27 mouse cellular contexts compared by ENCODE assay signal in genomic region chr16:48280883-48281282, GRCm38 (mm10). TPM values are rescaled to one million over a fixed set of nuclear protein-coding genes. Genes with fewer than 3 reads are reported as not detected.
DNase-seq lines count a peak whose midpoint lies in the region; ATAC-seq and TF ChIP-seq lines count a peak whose summit lies in the region.
"Had no signal": no experiment of that assay in that cellular context is flagged by ENCODE, and none has a peak within 500 bp of the region (broad histone marks: within the 10 kb centered on the region; RNA-seq: fewer than 3 reads in every experiment).

No protein-coding gene starts in this region.

- H3K27me3 ChIP-seq in liver, embryonic 13.5 days, result no peaks in the 10 kb centered on the region
- no peaks in the 10 kb centered on the region for H3K27me3 ChIP-seq in liver, postnatal 0 days (ENCODE audit: insufficient read depth, low read length)
- H3K27me3 ChIP-seq: CH12.LX, Patski had no signal

- TF ChIP-seq CTCF in liver, postnatal 0 days (IDR thresholded peaks at IDR 0.05; ENCODE audit: low read depth), result no peak

- no peak overlapping the region for H3K9ac ChIP-seq in liver, embryonic 13.5 days
- no peak overlapping the region for H3K9ac ChIP-seq in liver, postnatal 0 days (replicated peaks)

- H3K36me3 ChIP-seq in liver, embryonic 13.5 days, result no peaks in the 10 kb centered on the region
- no peaks in the 10 kb centered on the region for H3K36me3 ChIP-seq in liver, postnatal 0 days (replicated peaks; ENCODE audit: insufficient read depth, low read length)
- H3K36me3 ChIP-seq: G1E had no signal

- H3K4me3 ChIP-seq in liver, embryonic 13.5 days (replicated peaks), result no peak overlapping the region
- no peak overlapping the region for H3K4me3 ChIP-seq in liver, postnatal 0 days (ENCODE audit: low read depth, low read length)

- 0 out of 2 replicates have a peak, but pooled peaks cover 3% of the 10 kb centered on the region for H3K4me1 ChIP-seq in liver, embryonic 13.5 days (replicated peaks)
- H3K4me1 ChIP-seq in liver, postnatal 0 days (ENCODE audit: insufficient read depth), result no peaks in the 10 kb centered on the region

- no peak overlapping the region for H3K4me2 ChIP-seq in liver, embryonic 13.5 days
- no peak overlapping the region for H3K4me2 ChIP-seq in liver, postnatal 0 days (ENCODE audit: low read depth, low read length)

- no peak for TF ChIP-seq EP300 in liver, postnatal 0 days (IDR thresholded peaks at IDR 0.05; ENCODE audit: low read depth)

- ATAC-seq in liver, embryonic 13.5 days (ENCODE audit: low read depth), result peak; percentile 26; the same call in 1 of the 2 replicates
- no peak for ATAC-seq in liver, postnatal 0 days
- ATAC-seq in common myeloid progenitor, adult 5-6 weeks (replicated peaks; ENCODE audit: low read depth, poor library complexity, severe bottlenecking), result 0 out of 2 replicates have a peak, but pooled peaks have one; percentile 39
- ATAC-seq in megakaryocyte progenitor cell, adult 5-6 weeks (replicated peaks; ENCODE audit: poor library complexity), result peak; percentile 69
- peak; percentile 93 for ATAC-seq in megakaryocyte-erythroid progenitor cell, adult 5-6 weeks (replicated peaks; ENCODE audit: low FRiP score, low TSS enrichment, poor library complexity, severe bottlenecking)
- no peak for ATAC-seq in activated CD4-positive, CD25-positive, alpha-beta regulatory T cell, adult 4 months
- ATAC-seq: CD4-positive, CD25-positive, alpha-beta regulatory T cell, adult 4 months; Patski had no signal

- no peak overlapping the region for H3K27ac ChIP-seq in liver, embryonic 13.5 days
- no peak overlapping the region for H3K27ac ChIP-seq in liver, postnatal 0 days (ENCODE audit: low read depth)

- 56% methylated on average over 4 of the region's 4 CpGs for WGBS in liver, embryonic 13.5 days (ENCODE audit: insufficient replicate concordance)
- WGBS in liver, postnatal 0 days (ENCODE audit: insufficient replicate concordance), result 75% methylated on average over 4 of the region's 4 CpGs

- no peaks in the 10 kb centered on the region for H3K9me3 ChIP-seq in liver, embryonic 13.5 days (replicated peaks)
- H3K9me3 ChIP-seq in liver, postnatal 0 days (ENCODE audit: low read length), result no peaks in the 10 kb centered on the region
- H3K9me3 ChIP-seq: G1E had no signal

- no peak for DNase-seq in liver, embryonic 13.5 days
- no peak for DNase-seq in liver, postnatal 0 days
- no peak for DNase-seq in adrenal gland, postnatal 4 days (ENCODE audit: low spot score in 2 of 2)
- DNase-seq in MN1 (ENCODE audit: low spot score), result no peak
- DNase-seq: adrenal gland, adult 2 months; adrenal gland, adult 8-10 months; adrenal gland, postnatal 10 days; adrenal gland, postnatal 14 days; adrenal gland, postnatal 25 days; adrenal gland, postnatal 36 days; B cell, adult 2 months; cerebellum, adult 11 months; cerebellum, adult 11-12 months; cerebellum, adult 18-20 months; cerebellum, adult 2 months; cerebellum, adult 8-10 months had no signal

RNA-seq across cellular contexts. Expression of gene Dppa4, which starts 2.6 kb away (rescaled TPM):
- 0.07 TPM in 1 of 2 replicates, not detected in the other for polyA plus RNA-seq in liver, embryonic 13.5 days (2015; fragmentation: Nextera tagmentation; extraction: Ambion mirVana)
- not detected in 2 replicates for polyA plus RNA-seq in liver, postnatal 0 days (2015; fragmentation: Nextera tagmentation; extraction: Ambion mirVana)
- total RNA-seq in common myeloid progenitor, adult 5-6 weeks (2017), result not detected in 2 replicates
- total RNA-seq in megakaryocyte progenitor cell, adult 5-6 weeks (2015), result not detected in 2 replicates
- not detected in 2 replicates for total RNA-seq in megakaryocyte progenitor cell, adult 5-6 weeks (2017)
- total RNA-seq in megakaryocyte-erythroid progenitor cell, adult 5-6 weeks (2014; fragmentation: Nextera tagmentation), result not detected in 2 replicates
- not detected in 2 replicates for total RNA-seq in megakaryocyte-erythroid progenitor cell, adult 5-6 weeks (2017)
- not detected for total RNA-seq in adrenal gland, postnatal 4 days (2021)
- not detected for polyA plus RNA-seq in activated CD4-positive, CD25-positive, alpha-beta regulatory T cell, adult 4 months (2017; shearing (Covaris generic))
- total RNA-seq: adrenal gland, adult 18-20 months; adrenal gland, adult 2 months; adrenal gland, adult 8-10 months; adrenal gland, postnatal 10 days; adrenal gland, postnatal 14 days; adrenal gland, postnatal 25 days; adrenal gland, postnatal 36 days; CH12.LX; MEL had no signal
- polyA plus RNA-seq: adrenal gland, adult 2 months; brain, embryonic 14.5 days; CD4-positive, CD25-positive, alpha-beta regulatory T cell, adult 4 months; cerebellum, adult 2 months; Patski had no signal

RNA-seq across cellular contexts. Expression of gene Dppa2, which starts 22.8 kb away (rescaled TPM):
- polyA plus RNA-seq in liver, embryonic 13.5 days (2015; fragmentation: Nextera tagmentation; extraction: Ambion mirVana), result not detected in 2 replicates
- polyA plus RNA-seq in liver, postnatal 0 days (2015; fragmentation: Nextera tagmentation; extraction: Ambion mirVana), result not detected in 2 replicates
- total RNA-seq in common myeloid progenitor, adult 5-6 weeks (2017), result not detected in 2 replicates
- not detected in 2 replicates for total RNA-seq in megakaryocyte progenitor cell, adult 5-6 weeks (2015)
- not detected in 2 replicates for total RNA-seq in megakaryocyte progenitor cell, adult 5-6 weeks (2017)
- not detected in 2 replicates for total RNA-seq in megakaryocyte-erythroid progenitor cell, adult 5-6 weeks (2014; fragmentation: Nextera tagmentation)
- total RNA-seq in megakaryocyte-erythroid progenitor cell, adult 5-6 weeks (2017), result not detected in 2 replicates
- total RNA-seq in adrenal gland, postnatal 4 days (2021), result not detected
- not detected for polyA plus RNA-seq in activated CD4-positive, CD25-positive, alpha-beta regulatory T cell, adult 4 months (2017; shearing (Covaris generic))
- total RNA-seq: adrenal gland, adult 18-20 months; adrenal gland, adult 2 months; adrenal gland, adult 8-10 months; adrenal gland, postnatal 10 days; adrenal gland, postnatal 14 days; adrenal gland, postnatal 25 days; adrenal gland, postnatal 36 days; CH12.LX; MEL had no signal
- polyA plus RNA-seq: adrenal gland, adult 2 months; CD4-positive, CD25-positive, alpha-beta regulatory T cell, adult 4 months; G1E; Patski had no signal

Comparison
In these comparisons a context has a peak if more than half of its experiments do, and no peak if none do; other contexts are left out.
1. ATAC-seq: peak in liver, embryonic 13.5 days (single experiment), common myeloid progenitor, adult 5-6 weeks (single experiment), megakaryocyte progenitor cell, adult 5-6 weeks (single experiment) and megakaryocyte-erythroid progenitor cell, adult 5-6 weeks (single experiment); none in liver, postnatal 0 days (single experiment) and activated CD4-positive, CD25-positive, alpha-beta regulatory T cell, adult 4 months (single experiment).